Mouse (Mus musculus) kidney, embryonic 16.5 days (tissue): ENCODE measurements around the gene Zfp69. TPM values are rescaled to one million over a fixed set of nuclear protein-coding genes. Genes with fewer than 3 reads are reported as not detected.
A peak's percentile ranks its signal among the peaks of the same experiment; 100 is the strongest.

Source experiments
- ATAC-seq: fragments of 200-750 bp; cut with Nextera tagmentation; 2 replicates; pipeline ENCODE4 v1.8.0; 2017; ENCODE audit warnings: moderate TSS enrichment; ENCODE audit not compliant: low FRiP score, low TSS enrichment
- H3K27ac ChIP-seq: fragments of 300-500 bp; sonication (generic); 2 replicates; pipeline ENCODE4 v1.5.1; 2014; ENCODE audit warnings: low read length
- H3K27me3 ChIP-seq: fragments of 300-500 bp; sonication (generic); 2 replicates; pipeline ENCODE4 v1.6.1; 2014; ENCODE audit warnings: low read length, control low read depth, mixed read lengths; ENCODE audit not compliant: insufficient read depth
- H3K36me3 ChIP-seq: fragments of 300-500 bp; sonication (generic); 2 replicates; pipeline ENCODE4 v1.6.1; 2014; ENCODE audit warnings: low read length, control low read depth, mixed read lengths; ENCODE audit not compliant: insufficient read depth
- H3K4me1 ChIP-seq: fragments of 300-500 bp; sonication (generic); 2 replicates; pipeline ENCODE4 v1.6.1; 2014; ENCODE audit warnings: low read length, control low read depth, mixed read lengths; ENCODE audit not compliant: insufficient read depth
- H3K4me2 ChIP-seq: fragments of 300-500 bp; sonication (generic); replicated peaks from 2 replicates; pipeline ENCODE4 v1.6.1; 2014; ENCODE audit warnings: low read depth, low read length
- H3K4me3 ChIP-seq: fragments of 300-500 bp; sonication (generic); 2 replicates; pipeline ENCODE4 v1.5.1; 2014; ENCODE audit warnings: mild to moderate bottlenecking, low read length
- H3K9ac ChIP-seq: fragments of 300-500 bp; sonication (generic); replicated peaks from 2 replicates; pipeline ENCODE4 v1.6.1; 2014; ENCODE audit warnings: low read length
- H3K9me3 ChIP-seq: fragments of 300-500 bp; sonication (generic); 2 replicates; pipeline ENCODE4 v1.6.1; 2016; ENCODE audit warnings: low read length, control low read depth
- WGBS: fragments of 180-500 bp; shearing (Covaris S2); extraction: QIAGEN DNeasy Blood & Tissue Kit; methylation state at CpG from one replicate; pipeline ENCODE4 v1.1.7; 2014; 5-methylcytosine and 5-hydroxymethylcytosine counted together
- polyA plus RNA-seq: library from polyadenylated mRNA; unstranded; fragments of >200 nt; fragmentation: Nextera tagmentation; extraction: Ambion mirVana; gene quantifications from 2 replicates; pipeline ENCODE4 v1.2.1, GENCODE M21; 2015

Zfp69 gene
- polyA plus RNA-seq, 1 experiment from 2014 or later, result 10.3 TPM

DNA sequence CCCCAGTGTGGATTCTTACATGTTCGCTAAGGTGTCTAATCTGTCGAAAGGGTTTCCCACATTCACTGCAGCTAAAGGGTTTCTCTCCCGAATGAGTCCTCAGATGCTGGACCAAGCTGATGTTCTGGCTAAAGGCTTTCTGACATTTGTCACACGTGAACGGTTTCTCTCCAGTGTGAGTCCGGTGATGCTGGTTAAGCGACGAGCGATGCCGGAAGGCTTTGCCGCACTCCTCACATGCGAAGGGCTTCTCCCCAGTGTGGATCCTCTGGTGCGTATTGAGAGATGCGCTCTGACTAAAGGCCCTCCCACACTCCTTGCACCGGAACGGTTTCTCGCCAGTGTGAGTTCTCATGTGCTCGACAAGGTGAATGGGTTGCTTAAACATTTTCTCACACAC, 20.8 kb downstream of the Zfp69 start:
- Histone ChIP-seq H3K9ac (no peak overlapping the region), H3K9me3 (peaks cover 11% of the 10 kb centered on the region), H3K27ac (no peak overlapping the region), H3K27me3 (no peaks in the 10 kb centered on the region), H3K36me3 (peaks cover 18% of the 10 kb centered on the region), H3K4me3 (no peak overlapping the region), H3K4me1 (no peaks in the 10 kb centered on the region), H3K4me2 (no peak overlapping the region)
- no peak for ATAC-seq
- WGBS, result 95% methylated on average over 18 of the region's 18 CpGs

DNA sequence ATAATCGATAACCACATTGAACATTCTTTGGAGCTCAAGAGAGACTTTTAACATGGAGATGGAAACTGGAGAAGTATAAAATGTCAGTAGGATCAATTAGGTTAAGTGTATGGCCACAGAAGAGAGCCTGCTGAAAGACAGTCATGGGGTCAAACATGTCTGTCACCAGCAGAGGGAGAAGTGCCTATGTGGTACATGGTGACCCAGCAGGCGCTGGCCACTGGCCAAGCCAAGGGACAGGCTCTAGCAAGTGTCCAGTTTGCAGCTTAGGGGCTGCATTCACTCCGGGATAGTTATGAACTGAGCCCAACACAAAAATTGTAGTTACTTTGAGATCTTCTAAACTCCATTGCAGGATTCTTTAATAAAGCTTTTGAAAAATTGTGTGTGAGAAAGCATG, 22.8 kb downstream of the Zfp69 start:
- WGBS, result 87% methylated on average over 3 of the region's 3 CpGs

DNA sequence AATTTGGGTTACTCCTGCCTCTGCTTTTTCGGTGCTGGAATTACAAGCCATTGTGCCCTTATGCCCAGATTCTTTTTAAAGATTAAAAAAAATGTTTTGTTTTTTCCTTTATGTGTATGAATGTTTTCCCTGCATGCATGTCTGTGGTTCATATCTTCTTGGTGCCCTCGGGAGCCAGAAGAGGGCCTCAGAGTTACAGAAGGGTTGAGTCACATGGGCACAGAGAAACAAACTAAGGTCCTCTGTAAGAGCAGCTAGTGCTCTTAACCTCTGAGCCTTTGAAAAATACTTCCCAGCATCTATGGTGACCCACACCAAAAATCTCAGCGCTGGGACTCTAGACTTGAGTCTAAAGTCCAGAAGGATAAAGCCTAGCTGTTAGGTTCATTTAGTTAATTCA, 26.1 kb downstream of the Zfp69 start:
- H3K4me2 ChIP-seq, result peak overlapping the region; percentile 67
- H3K27me3 ChIP-seq, result no peaks in the 10 kb centered on the region
- peak overlapping the region; percentile 84 for H3K27ac ChIP-seq
- peaks cover 12% of the 10 kb centered on the region; the same call in 1 of the 2 replicates for H3K4me1 ChIP-seq
- H3K9me3 ChIP-seq, result peaks cover 16% of the 10 kb centered on the region
- peak; percentile 47; the same call in 1 of the 2 replicates for ATAC-seq
- peak overlapping the region; percentile 86 for H3K9ac ChIP-seq
- peak overlapping the region; percentile 61 for H3K4me3 ChIP-seq
- 16% methylated on average over 3 of the region's 3 CpGs for WGBS
- peaks cover 22% of the 10 kb centered on the region for H3K36me3 ChIP-seq

More for the DNA sequence above, 22.8 kb downstream of the Zfp69 start:
- Histone ChIP-seq H3K4me2 (no peak overlapping the region), H3K27me3 (no peaks in the 10 kb centered on the region), H3K4me3 (no peak overlapping the region), H3K9ac (no peak overlapping the region), H3K4me1 (peaks cover 9% of the 10 kb centered on the region; the same call in 1 of the 2 replicates), H3K36me3 (peaks cover 12% of the 10 kb centered on the region), H3K27ac (no peak overlapping the region), H3K9me3 (peaks cover 11% of the 10 kb centered on the region)
- ATAC-seq, result no peak

GRCm38 (mm10) chr4:120924554-120925299, 26.8 kb downstream of the Zfp69 start, which contains the start of gene Exo5:
Gene Exo5, minus strand, starts transcription at chr4:120925017.
- ATAC-seq, result peak; percentile 99
- Histone ChIP-seq H3K9ac (peak within 1 kb of the TSS; percentile 86), H3K27me3 (no peaks in the 10 kb centered on the region), H3K4me3 (peak within 1 kb of the TSS; percentile 61), H3K9me3 (peaks cover 13% of the 10 kb centered on the region), H3K27ac (peak within 1 kb of the TSS; percentile 84), H3K36me3 (peaks cover 22% of the 10 kb centered on the region), H3K4me1 (peaks cover 12% of the 10 kb centered on the region; the same call in 1 of the 2 replicates), H3K4me2 (peak within 1 kb of the TSS; percentile 67)
- under 1% methylated on average over 33 of the region's 33 CpGs for WGBS

GRCm38 (mm10) chr4:120921461-120921860, 30.0 kb downstream of the Zfp69 start:
- WGBS, result 94% methylated on average over 8 of the region's 8 CpGs
- ATAC-seq, result no peak
- H3K4me1 ChIP-seq, result peaks cover 12% of the 10 kb centered on the region; the same call in 1 of the 2 replicates

DNA sequence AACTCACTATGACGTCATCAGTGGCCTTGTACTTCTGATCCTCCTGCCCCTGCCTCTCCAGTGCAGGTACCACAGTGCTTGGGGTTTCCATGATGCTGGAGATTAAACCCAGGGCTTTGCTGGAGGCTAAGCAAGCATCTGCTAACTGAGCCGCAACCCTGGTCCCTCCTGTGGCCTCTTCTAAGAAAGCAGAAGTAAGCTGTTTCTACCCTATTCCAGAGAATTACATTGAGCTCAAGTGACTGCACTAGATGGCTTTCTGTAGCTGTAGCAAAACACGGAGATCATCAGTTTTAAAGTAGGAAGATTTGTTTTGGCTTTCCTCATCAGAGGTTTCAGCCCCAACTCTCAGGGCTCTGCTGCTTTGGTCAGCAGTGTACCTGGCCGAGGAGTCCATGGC, 37.0 kb downstream of the Zfp69 start:
- H3K27me3 ChIP-seq, result no peaks in the 10 kb centered on the region
- no peaks in the 10 kb centered on the region for H3K9me3 ChIP-seq
- H3K9ac ChIP-seq, result no peak overlapping the region
- no peak for ATAC-seq
- no peaks in the 10 kb centered on the region for H3K4me1 ChIP-seq
- no peaks in the 10 kb centered on the region for H3K36me3 ChIP-seq
- H3K27ac ChIP-seq, result no peak overlapping the region
- 68% methylated on average over 4 of the region's 4 CpGs for WGBS
- H3K4me2 ChIP-seq, result no peak overlapping the region
- H3K4me3 ChIP-seq, result no peak overlapping the region

More at GRCm38 (mm10) chr4:120921461-120921860, 30.0 kb downstream of the Zfp69 start:
- Histone ChIP-seq H3K27me3 (no peaks in the 10 kb centered on the region), H3K36me3 (peaks cover 22% of the 10 kb centered on the region), H3K9me3 (peaks cover 13% of the 10 kb centered on the region), H3K4me2 (no peak overlapping the region), H3K4me3 (no peak overlapping the region), H3K9ac (no peak overlapping the region), H3K27ac (no peak overlapping the region)

DNA sequence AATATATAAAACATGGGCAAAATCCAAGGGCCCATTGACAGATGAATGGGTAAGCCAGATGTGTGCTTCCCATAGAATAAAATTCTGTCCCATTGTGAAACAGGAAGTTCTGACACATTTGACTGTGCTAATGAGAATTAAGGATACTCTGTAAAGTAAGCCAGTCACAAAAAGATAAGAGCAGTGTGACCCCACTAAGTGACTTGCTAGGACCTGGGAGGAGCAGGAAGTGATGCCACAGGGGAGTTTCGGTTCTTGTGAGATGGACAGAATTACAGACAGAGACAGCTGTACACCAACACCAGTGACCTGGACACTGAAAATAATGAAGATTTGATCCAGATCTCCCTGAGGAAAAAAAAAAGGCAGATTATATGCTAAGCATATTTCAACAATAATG, 37.6 kb downstream of the Zfp69 start:
- Histone ChIP-seq H3K4me3 (no peak overlapping the region), H3K4me1 (no peaks in the 10 kb centered on the region), H3K9me3 (no peaks in the 10 kb centered on the region), H3K27ac (no peak overlapping the region), H3K4me2 (no peak overlapping the region), H3K27me3 (no peaks in the 10 kb centered on the region), H3K9ac (no peak overlapping the region), H3K36me3 (no peaks in the 10 kb centered on the region)
- 86% methylated on average over 1 of the region's 1 CpGs for WGBS
- ATAC-seq, result no peak

GRCm38 (mm10) chr4:120913443-120913842, 38.1 kb downstream of the Zfp69 start:
- no peaks in the 10 kb centered on the region for H3K27me3 ChIP-seq
- H3K4me2 ChIP-seq, result no peak overlapping the region
- 67% methylated on average over 8 of the region's 8 CpGs for WGBS
- no peaks in the 10 kb centered on the region for H3K36me3 ChIP-seq
- H3K4me3 ChIP-seq, result no peak overlapping the region
- no peak overlapping the region for H3K27ac ChIP-seq
- H3K9me3 ChIP-seq, result no peaks in the 10 kb centered on the region
- H3K9ac ChIP-seq, result no peak overlapping the region
- H3K4me1 ChIP-seq, result no peaks in the 10 kb centered on the region
- ATAC-seq, result no peak

DNA sequence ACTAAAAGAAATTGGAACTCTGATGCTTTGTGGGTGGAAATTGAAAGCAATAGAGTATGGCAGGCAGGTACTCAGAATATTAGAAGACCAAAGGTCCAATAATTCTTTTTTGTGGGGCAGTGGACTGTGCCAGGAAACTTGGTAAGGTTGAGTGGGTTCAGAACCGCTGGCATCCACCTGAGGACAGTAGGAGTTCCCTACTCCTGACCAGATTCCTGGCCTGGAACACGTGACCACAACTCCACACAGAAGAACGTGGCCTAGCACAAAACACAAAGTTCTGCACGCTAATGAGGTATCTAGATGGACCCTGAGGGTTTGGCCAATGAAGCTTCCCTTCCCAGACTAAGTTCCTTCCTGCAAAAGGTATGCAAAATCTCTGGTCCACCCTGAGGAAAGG, 38.6 kb downstream of the Zfp69 start:
- H3K4me2 ChIP-seq, result no peak overlapping the region
- H3K9ac ChIP-seq, result no peak overlapping the region
- H3K27me3 ChIP-seq, result no peaks in the 10 kb centered on the region
- no peaks in the 10 kb centered on the region for H3K36me3 ChIP-seq
- no peaks in the 10 kb centered on the region for H3K9me3 ChIP-seq
- 50% methylated on average over 4 of the region's 4 CpGs for WGBS
- H3K4me3 ChIP-seq, result no peak overlapping the region
- H3K27ac ChIP-seq, result no peak overlapping the region
- H3K4me1 ChIP-seq, result no peaks in the 10 kb centered on the region
- ATAC-seq, result no peak

- H3K9ac ChIP-seq, result no peak overlapping the region
- no peaks in the 10 kb centered on the region for H3K4me1 ChIP-seq
- H3K9me3 ChIP-seq, result no peaks in the 10 kb centered on the region
- ATAC-seq, result no peak
- no peak overlapping the region for H3K4me3 ChIP-seq
- WGBS, result 84% methylated on average over 6 of the region's 6 CpGs
- H3K4me2 ChIP-seq, result no peak overlapping the region
- no peaks in the 10 kb centered on the region for H3K36me3 ChIP-seq
- H3K27me3 ChIP-seq, result no peaks in the 10 kb centered on the region
- no peak overlapping the region for H3K27ac ChIP-seq
Observed at GRCm38 (mm10) chr4:120911086-120911485, 40.4 kb downstream of the Zfp69 start.
